Mouse (Mus musculus): ENCODE data around the gene 6030445D17Rik.

6030445D17Rik gene

GRCm38 (mm10) chr4:136486549-136486948 lies 24.5 kb downstream of the 6030445D17Rik start:
- Histone ChIP-seq H3K4me1 (replicated peaks; ENCODE audit: low read depth, low read length) (peaks cover 35% of the 10 kb centered on the region), H3K36me3 (ENCODE audit: insufficient read depth, low read length) (no peaks in the 10 kb centered on the region), H3K9me3 (ENCODE audit: low read length) (no peaks in the 10 kb centered on the region), H3K27me3 (ENCODE audit: insufficient read depth, low read length) (no peaks in the 10 kb centered on the region), H3K4me3 (replicated peaks; ENCODE audit: low read length) (no peak overlapping the region)
- TF ChIP-seq POU5F1 (IDR thresholded peaks at IDR 0.05; ENCODE audit: borderline replicate concordance, low read length) (no peak), NANOG (IDR thresholded peaks at IDR 0.05; ENCODE audit: borderline replicate concordance, low read length) (no peak), CTCF (conservative IDR thresholded peaks at IDR 0.05; ENCODE audit: low read length) (no peak)

GRCm38 (mm10) chr4:136495993-136496392 lies 33.9 kb downstream of the 6030445D17Rik start:
- TF ChIP-seq NANOG (IDR thresholded peaks at IDR 0.05; ENCODE audit: borderline replicate concordance, low read length) (no peak), CTCF (conservative IDR thresholded peaks at IDR 0.05; ENCODE audit: low read length) (no peak), POU5F1 (IDR thresholded peaks at IDR 0.05; ENCODE audit: borderline replicate concordance, low read length) (no peak)
- Histone ChIP-seq H3K9me3 (ENCODE audit: low read length) (no peaks in the 10 kb centered on the region), H3K27me3 (ENCODE audit: insufficient read depth, low read length) (no peaks in the 10 kb centered on the region), H3K4me1 (replicated peaks; ENCODE audit: low read depth, low read length) (peaks cover 36% of the 10 kb centered on the region), H3K4me3 (replicated peaks; ENCODE audit: low read length) (no peak overlapping the region), H3K36me3 (ENCODE audit: insufficient read depth, low read length) (no peaks in the 10 kb centered on the region)

- Histone ChIP-seq H3K36me3 (ENCODE audit: insufficient read depth, low read length) (no peaks in the 10 kb centered on the region), H3K4me3 (replicated peaks; ENCODE audit: low read length) (no peak overlapping the region), H3K9me3 (ENCODE audit: low read length) (no peaks in the 10 kb centered on the region), H3K27me3 (ENCODE audit: insufficient read depth, low read length) (no peaks in the 10 kb centered on the region), H3K4me1 (replicated peaks; ENCODE audit: low read depth, low read length) (peaks cover 6% of the 10 kb centered on the region; the same call in 1 of the 2 replicates)
- TF ChIP-seq NANOG (IDR thresholded peaks at IDR 0.05; ENCODE audit: borderline replicate concordance, low read length) (no peak), CTCF (conservative IDR thresholded peaks at IDR 0.05; ENCODE audit: low read length) (no peak)
Observed at GRCm38 (mm10) chr4:136505426-136506215, 43.6 kb downstream of the 6030445D17Rik start.

GRCm38 (mm10) chr4:136509857-136510256 lies 47.8 kb downstream of the 6030445D17Rik start:
- Histone ChIP-seq H3K36me3 (ENCODE audit: insufficient read depth, low read length) (no peaks in the 10 kb centered on the region), H3K9me3 (ENCODE audit: low read length) (no peaks in the 10 kb centered on the region), H3K4me3 (replicated peaks; ENCODE audit: low read length) (no peak overlapping the region), H3K4me1 (replicated peaks; ENCODE audit: low read depth, low read length) (peaks cover 14% of the 10 kb centered on the region), H3K27me3 (ENCODE audit: insufficient read depth, low read length) (no peaks in the 10 kb centered on the region)
- TF ChIP-seq NANOG (IDR thresholded peaks at IDR 0.05; ENCODE audit: borderline replicate concordance, low read length) (no peak), POU5F1 (IDR thresholded peaks at IDR 0.05; ENCODE audit: borderline replicate concordance, low read length) (no peak), CTCF (conservative IDR thresholded peaks at IDR 0.05; ENCODE audit: low read length) (peak; percentile 39)

GRCm38 (mm10) chr4:136511708-136512107 lies 49.7 kb downstream of the 6030445D17Rik start:
- TF ChIP-seq NANOG (IDR thresholded peaks at IDR 0.05; ENCODE audit: borderline replicate concordance, low read length): no peak
- TF ChIP-seq CTCF (conservative IDR thresholded peaks at IDR 0.05; ENCODE audit: low read length): no peak
- TF ChIP-seq POU5F1 (IDR thresholded peaks at IDR 0.05; ENCODE audit: borderline replicate concordance, low read length): no peak
- Histone ChIP-seq H3K27me3 (ENCODE audit: insufficient read depth, low read length) (no peaks in the 10 kb centered on the region), H3K4me3 (replicated peaks; ENCODE audit: low read length) (no peak overlapping the region), H3K36me3 (ENCODE audit: insufficient read depth, low read length) (0 out of 2 replicates have a peak, but pooled peaks cover 7% of the 10 kb centered on the region), H3K4me1 (replicated peaks; ENCODE audit: low read depth, low read length) (peaks cover 19% of the 10 kb centered on the region), H3K9me3 (ENCODE audit: low read length) (no peaks in the 10 kb centered on the region)

- Histone ChIP-seq H3K27me3 (ENCODE audit: insufficient read depth, low read length) (no peaks in the 10 kb centered on the region), H3K9me3 (ENCODE audit: low read length) (no peaks in the 10 kb centered on the region), H3K36me3 (ENCODE audit: insufficient read depth, low read length) (0 out of 2 replicates have a peak, but pooled peaks cover 7% of the 10 kb centered on the region), H3K4me3 (replicated peaks; ENCODE audit: low read length) (no peak overlapping the region), H3K4me1 (replicated peaks; ENCODE audit: low read depth, low read length) (peaks cover 19% of the 10 kb centered on the region)
- TF ChIP-seq NANOG (IDR thresholded peaks at IDR 0.05; ENCODE audit: borderline replicate concordance, low read length) (no peak), CTCF (conservative IDR thresholded peaks at IDR 0.05; ENCODE audit: low read length) (no peak), POU5F1 (IDR thresholded peaks at IDR 0.05; ENCODE audit: borderline replicate concordance, low read length) (no peak)
Observed at GRCm38 (mm10) chr4:136512905-136513304, 50.9 kb downstream of the 6030445D17Rik start.

Data from E14TG2a.4 (cell line).